Mouse (Mus musculus) CH12.LX (cell line): ENCODE data around the gene Otud4. TPM values are rescaled to one million over a fixed set of nuclear protein-coding genes. Genes with fewer than 3 reads are reported as not detected.

Experiments
- DNase-seq: peaks from one replicate; pipeline ENCODE4 v3.0.0-alpha.2; 2013; ENCODE audit errors: extremely low read depth
- H3K27ac ChIP-seq: 2 replicates; pipeline ENCODE4 v1.5.1; 2012; ENCODE audit warnings: low read depth, mild to moderate bottlenecking, control low read depth, moderate library complexity; ENCODE audit not compliant: insufficient read depth
- H3K27me3 ChIP-seq: replicated peaks from 2 replicates; pipeline ENCODE3; 2012; ENCODE audit warnings: inconsistent platforms
- H3K36me3 ChIP-seq, 2 experiments: replicated peaks in 1 of 2; 2 replicates each; pipeline versions ENCODE3 to v1.6.1; 2012; ENCODE audit warnings: inconsistent platforms in 1 of 2, low read length in 1 of 2, mild to moderate bottlenecking in 1 of 2, mixed read lengths in 1 of 2, moderate library complexity in 1 of 2; ENCODE audit not compliant: control insufficient read depth in 1 of 2, insufficient read depth in 1 of 2
- H3K4me1 ChIP-seq, 2 experiments: 2 replicates each; pipeline ENCODE4 v1.6.1; 2012; ENCODE audit warnings: inconsistent platforms in 1 of 2, moderate library complexity in 1 of 2; ENCODE audit not compliant: insufficient read depth in 2 of 2, control insufficient read depth in 1 of 2
- H3K4me2 ChIP-seq: 2 replicates; pipeline ENCODE4 v1.6.1; 2012; ENCODE audit warnings: low read depth, mild to moderate bottlenecking, control low read depth; ENCODE audit not compliant: poor library complexity, insufficient read depth, severe bottlenecking
- H3K4me3 ChIP-seq, 3 experiments: fragments of 150-350 bp in 1 of 3; sonication (generic) in 1 of 3; replicated peaks in 1 of 3; 2 replicates each; pipeline versions ENCODE3 to v1.5.1; 2011 to 2012; ENCODE audit warnings: low read depth in 2 of 3, low read length in 2 of 3, mild to moderate bottlenecking in 2 of 3, moderate library complexity in 2 of 3, control low read depth in 1 of 3, improper control_type of control experiment in 1 of 3, inconsistent platforms in 1 of 3, mixed read lengths in 1 of 3; ENCODE audit not compliant: poor library complexity in 1 of 3
- H3K79me2 ChIP-seq: replicated peaks from 2 replicates; pipeline ENCODE4 v1.6.1; 2012; ENCODE audit warnings: mild to moderate bottlenecking, moderate library complexity; ENCODE audit not compliant: control insufficient read depth, poor library complexity, insufficient read depth, severe bottlenecking; ENCODE audit errors: extremely low read depth
- H3K9ac ChIP-seq: 2 replicates; pipeline ENCODE4 v1.6.1; 2012; ENCODE audit warnings: low read depth, mild to moderate bottlenecking, control low read depth, moderate library complexity; ENCODE audit not compliant: insufficient read depth
- H3K9me3 ChIP-seq: replicated peaks from 2 replicates; pipeline ENCODE3; 2012; ENCODE audit warnings: low read length, inconsistent platforms, mixed read lengths
- CHD2 ChIP-seq: IDR thresholded peaks from 2 replicates; pipeline ENCODE4 v1.6.1; 2011; ENCODE audit warnings: low read length, improper control_type of control experiment
- ELF1 ChIP-seq: IDR thresholded peaks from 2 replicates; pipeline ENCODE4 v1.6.1; 2014; ENCODE audit warnings: low read depth, mild to moderate bottlenecking, inconsistent platforms, low read length, improper control_type of control experiment
- EP300 ChIP-seq: IDR thresholded peaks from 2 replicates; pipeline ENCODE4 v1.6.1; 2011; ENCODE audit warnings: low read length, improper control_type of control experiment
- IRF4 ChIP-seq: IDR thresholded peaks from 2 replicates; pipeline ENCODE4 v1.6.1; 2014; ENCODE audit warnings: low read depth, mild to moderate bottlenecking, inconsistent platforms, low read length, improper control_type of control experiment
- JUN ChIP-seq: IDR thresholded peaks from 2 replicates; pipeline ENCODE4 v1.6.1; 2011; ENCODE audit warnings: low read depth, mild to moderate bottlenecking, low read length, improper control_type of control experiment, moderate library complexity; ENCODE audit not compliant: insufficient read depth
- MAX ChIP-seq: IDR thresholded peaks from 2 replicates; pipeline ENCODE4 v1.6.1; 2011; ENCODE audit warnings: low read length, improper control_type of control experiment
- MAZ ChIP-seq: IDR thresholded peaks from 2 replicates; pipeline ENCODE4 v1.6.1; 2012; ENCODE audit warnings: low read depth, mild to moderate bottlenecking, inconsistent platforms, low read length, improper control_type of control experiment, moderate library complexity
- MXI1 ChIP-seq: IDR thresholded peaks from 2 replicates; pipeline ENCODE4 v1.6.1; 2011; ENCODE audit warnings: mild to moderate bottlenecking, low read depth, low read length, improper control_type of control experiment
- MYC ChIP-seq: IDR thresholded peaks from 2 replicates; pipeline ENCODE4 v1.6.1; 2011; ENCODE audit warnings: low read depth, mild to moderate bottlenecking, improper control_type of control experiment, low read length
- NELFE ChIP-seq: IDR thresholded peaks from 2 replicates; pipeline ENCODE4 v1.6.1; 2011; ENCODE audit warnings: low read depth, low read length, improper control_type of control experiment
- NRF1 ChIP-seq: IDR thresholded peaks from 2 replicates; pipeline ENCODE4 v1.6.1; 2014; ENCODE audit warnings: low read depth, mild to moderate bottlenecking, inconsistent platforms, low read length, improper control_type of control experiment, moderate library complexity
- PAX5 ChIP-seq: IDR thresholded peaks from 2 replicates; pipeline ENCODE4 v1.6.1; 2012; ENCODE audit warnings: low read length, inconsistent platforms, mixed read lengths
- POLR2A ChIP-seq: IDR thresholded peaks from 2 replicates; pipeline ENCODE4 v1.6.1; 2011; ENCODE audit warnings: low read depth, mild to moderate bottlenecking, improper control_type of control experiment, low read length
- RCOR1 ChIP-seq: conservative IDR thresholded peaks from 2 replicates; pipeline ENCODE4 v1.6.1; 2012; ENCODE audit warnings: low read depth, mild to moderate bottlenecking, inconsistent platforms, low read length, improper control_type of control experiment
- SIN3A ChIP-seq: IDR thresholded peaks from 2 replicates; pipeline ENCODE4 v1.6.1; 2012; ENCODE audit warnings: low read length, improper control_type of control experiment, inconsistent platforms
- SMC3 ChIP-seq: IDR thresholded peaks from 2 replicates; pipeline ENCODE4 v1.6.1; 2011; ENCODE audit warnings: low read depth, low read length, improper control_type of control experiment
- UBTF ChIP-seq: IDR thresholded peaks from 2 replicates; pipeline ENCODE4 v1.6.1; 2012; ENCODE audit warnings: low read depth, mild to moderate bottlenecking, inconsistent platforms, low read length, improper control_type of control experiment, moderate library complexity
- USF1 ChIP-seq: IDR thresholded peaks from 2 replicates; pipeline ENCODE4 v1.6.1; 2014; ENCODE audit warnings: low read depth, mild to moderate bottlenecking, inconsistent platforms, low read length, improper control_type of control experiment
- USF2 ChIP-seq: conservative IDR thresholded peaks from 2 replicates; pipeline ENCODE4 v1.6.1; 2011; ENCODE audit warnings: low read depth, low read length, improper control_type of control experiment
- ZNF384 ChIP-seq: IDR thresholded peaks from 2 replicates; pipeline ENCODE4 v1.6.1; 2012; ENCODE audit warnings: low read depth, low read length, improper control_type of control experiment, inconsistent platforms
- dilution Hi-C: fragments of 300-500 bp; cut with MboI; formaldehyde crosslinking; loops from 2 replicates; pipeline ENCODE4 v1.14.3; 2020; ENCODE audit warnings: low sequenced_read_pairs; ENCODE audit not compliant: extremely low pct_unique_long_range_greater_than_20kb, extremely low pct_ligation_motif_present
- in situ Hi-C: fragments of 300-500 bp; cut with MboI; formaldehyde crosslinking; loops from 3 replicates; pipeline ENCODE4 v1.14.3; 2019; ENCODE audit warnings: low sequenced_read_pairs, low pct_ligation_motif_present, low pct_unique_long_range_greater_than_20kb, mixed read lengths
- polyA plus RNA-seq: library from polyadenylated mRNA; unstranded; fragments of >175 nt; gene quantifications from 2 replicates; pipeline ENCODE4 v1.2.1, GENCODE M21; 2012; ENCODE audit warnings: low read depth; ENCODE audit not compliant: insufficient read length
- total RNA-seq, 2 experiments: library from RNA; depleted of rRNA; stranded (reverse); fragments of 300-350 nt in 1 of 2; fragments of >200 nt in 1 of 2; gene quantifications; 2 replicates each; pipeline ENCODE4 v1.2.3; 2012 to 2014

Gene Otud4
- total and polyA plus RNA-seq, 3 experiments = 22.8 to 44.6 (median 42.3) TPM

GRCm38 (mm10) chr8:79721537-79721936, 82.1 kb downstream of the Otud4 start:
- dilution Hi-C loops = no loop called here

GRCm38 (mm10) chr8:79723308-79723707, 83.9 kb downstream of the Otud4 start:
- H3K4me2 ChIP-seq = no peak overlapping the region
- no peak overlapping the region for H3K9ac ChIP-seq
- peak; percentile 58 for TF ChIP-seq EP300
- 0 out of 2 replicates have a peak, but pooled peaks have one; percentile 22 for TF ChIP-seq IRF4
- TF ChIP-seq ZNF384 = no peak
- TF ChIP-seq, all 38 proteins: peak for 2
- in situ Hi-C loops (no loop called here), dilution Hi-C loops (no loop called here)
- no peak overlapping the region for H3K4me3 ChIP-seq
- H3K36me3 ChIP-seq = peaks cover 5 to 41% of the 10 kb centered on the region in 2 experiments
- H3K27me3 ChIP-seq = no peaks in the 10 kb centered on the region
- DNase-seq = no peak
- no peaks in the 10 kb centered on the region for H3K9me3 ChIP-seq
- H3K27ac ChIP-seq = no peak overlapping the region
- no peaks in the 10 kb centered on the region for H3K79me2 ChIP-seq
- H3K4me1 ChIP-seq = peaks cover 15 to 35% of the 10 kb centered on the region in 2 experiments

More at GRCm38 (mm10) chr8:79721537-79721936, 82.1 kb downstream of the Otud4 start:
- Histone ChIP-seq H3K4me2 (no peak overlapping the region), H3K27me3 (no peaks in the 10 kb centered on the region), H3K27ac (peak overlapping the region; percentile 51), H3K36me3 (peaks cover 9 to 54% of the 10 kb centered on the region in 2 experiments), H3K79me2 (no peaks in the 10 kb centered on the region), H3K4me3 (no peak overlapping the region), H3K9ac (no peak overlapping the region), H3K4me1 (peaks cover 15 to 35% of the 10 kb centered on the region in 2 experiments), H3K9me3 (no peaks in the 10 kb centered on the region)
- DNase-seq = peak; percentile 66
- in situ Hi-C loops = no loop called here
- TF ChIP-seq UBTF (no peak), ELF1 (no peak), CHD2 (no peak), SMC3 (no peak), MAX (no peak), RCOR1 (peak; percentile 67; the same call in 1 of the 2 replicates), MYC (no peak), PAX5 (no peak), USF1 (no peak), MAZ (no peak), ZNF384 (peak; percentile 49; the same call in 1 of the 2 replicates), USF2 (no peak), SIN3A (0 out of 2 replicates have a peak, but pooled peaks have one; percentile 46), EP300 (peak; percentile 72), MXI1 (0 out of 2 replicates have a peak, but pooled peaks have one; percentile 22), JUN (no peak), NRF1 (no peak), POLR2A (no peak), NELFE (no peak)
